Mouse (Mus musculus): ENCODE measurements around the gene Gm960.
"Not testable (repeated sequence)": the region's sequence is repeated elsewhere in the genome, so short reads cannot be mapped to it uniquely, and the experiment has no call there.

Gene Gm960

DNA sequence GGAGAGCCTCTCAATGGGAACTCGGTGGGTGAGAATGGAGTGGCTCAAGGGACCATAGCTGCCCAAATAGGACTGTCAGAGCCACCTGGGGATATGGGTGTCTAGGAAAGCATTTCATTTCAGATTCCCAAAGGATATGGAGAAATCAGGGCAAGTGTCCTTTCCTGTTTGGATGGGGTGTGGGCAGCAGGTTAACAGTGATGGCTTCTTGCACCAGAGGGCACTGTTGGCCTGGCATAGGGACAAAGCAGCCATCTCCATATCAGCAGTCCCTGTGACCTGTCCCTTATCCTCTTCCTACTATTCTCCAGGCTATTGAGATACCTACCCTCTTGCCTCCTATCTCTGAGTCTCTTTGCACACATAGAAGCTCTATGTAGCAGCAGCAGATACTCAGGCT, 109.4 kb downstream of the Gm960 start:
- no peak for DNase-seq (ENCODE audit: inconsistent ontology term)

DNA sequence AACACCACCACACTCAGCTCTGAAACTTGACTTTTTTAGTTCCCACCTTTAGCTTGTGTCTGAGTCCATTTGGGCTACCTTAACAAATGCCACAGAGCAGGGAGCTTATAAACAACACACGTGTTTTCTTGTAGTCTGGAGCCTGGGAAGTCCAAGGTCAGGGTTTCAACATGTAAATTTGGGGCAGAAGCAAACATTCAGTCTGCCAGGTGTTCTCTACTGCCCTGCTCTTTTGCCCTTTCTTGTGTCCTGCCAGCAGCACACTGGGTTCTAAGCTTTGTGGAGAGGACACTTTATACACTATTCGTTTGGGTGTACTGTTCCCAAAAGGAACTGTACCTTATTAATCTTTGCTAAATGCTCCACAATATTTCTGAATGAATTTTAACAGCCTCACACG, 110.0 kb downstream of the Gm960 start:
- no peak for DNase-seq (ENCODE audit: inconsistent ontology term)

DNA sequence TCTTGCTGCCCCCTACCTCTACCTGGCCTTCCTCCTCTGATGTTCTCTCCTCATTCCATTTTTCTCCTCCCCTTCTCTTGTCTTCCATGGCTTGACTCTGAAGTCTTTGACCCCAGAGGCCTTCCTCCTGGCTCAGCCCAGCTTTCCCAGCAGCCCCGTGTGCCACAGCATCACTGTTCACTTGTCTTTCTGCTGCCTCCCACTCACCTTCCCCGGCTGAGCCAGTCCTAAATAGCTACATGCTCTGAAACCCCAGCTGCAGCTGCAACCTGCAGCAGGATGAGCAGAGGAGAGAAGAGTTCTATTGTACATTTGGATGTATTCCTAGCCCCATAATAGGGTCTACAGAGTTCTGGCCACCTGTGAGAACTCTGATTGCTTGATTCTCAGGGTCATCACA, 111.0 kb downstream of the Gm960 start:
- DNase-seq (ENCODE audit: inconsistent ontology term): no peak

DNA sequence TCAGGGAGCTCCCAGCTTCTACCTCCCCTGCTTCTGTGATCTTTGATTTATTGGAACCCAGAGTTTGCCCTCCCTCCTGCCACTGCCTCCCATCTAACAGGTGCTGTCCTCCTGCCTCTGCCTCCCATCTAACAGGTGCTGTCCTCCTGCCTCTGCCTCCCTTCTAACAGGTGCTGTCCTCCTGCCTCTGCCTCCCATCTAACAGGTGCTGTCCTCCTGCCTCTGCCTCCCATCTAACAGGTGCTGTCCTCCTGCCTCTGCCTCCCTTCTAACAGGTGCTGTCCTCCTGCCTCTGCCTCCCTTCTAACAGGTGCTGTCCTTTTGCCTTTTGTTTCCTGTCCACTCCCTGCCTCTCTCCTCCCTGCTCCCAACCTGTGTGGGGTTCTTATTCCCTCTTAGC, 111.7 kb downstream of the Gm960 start:
- DNase-seq (ENCODE audit: inconsistent ontology term): not testable (repeated sequence)

- no peak for DNase-seq (ENCODE audit: inconsistent ontology term)
Observed at GRCm38 (mm10) chr19:4583856-4584255, 114.6 kb downstream of the Gm960 start.

GRCm38 (mm10) chr19:4579296-4579695, 119.2 kb downstream of the Gm960 start:
- DNase-seq (ENCODE audit: inconsistent ontology term): no peak

DNA sequence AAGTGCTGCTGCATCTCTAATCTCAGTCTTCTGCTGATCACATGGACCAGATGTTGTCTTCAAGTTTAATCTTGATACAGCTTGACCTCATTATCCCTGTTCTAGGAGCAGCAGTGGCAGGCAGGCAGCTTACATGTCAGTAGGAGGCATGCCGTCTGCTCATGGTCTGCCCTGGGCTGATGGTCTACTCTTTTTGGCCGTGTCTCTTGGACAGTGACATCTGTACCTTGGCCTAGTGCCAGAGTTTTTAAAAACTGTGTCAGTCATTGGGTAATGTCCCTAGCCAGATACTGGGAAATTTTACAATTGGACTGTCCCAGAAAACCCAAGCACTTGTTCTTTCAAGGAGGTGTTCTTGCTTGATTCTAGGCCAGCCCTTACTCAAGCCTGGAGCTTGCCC, 119.7 kb downstream of the Gm960 start:
- DNase-seq (ENCODE audit: inconsistent ontology term): no peak

Measured in Muller cell, postnatal 12 days (primary cell).